8 mouse cellular contexts compared by ENCODE assay signal in the genomic region with DNA sequence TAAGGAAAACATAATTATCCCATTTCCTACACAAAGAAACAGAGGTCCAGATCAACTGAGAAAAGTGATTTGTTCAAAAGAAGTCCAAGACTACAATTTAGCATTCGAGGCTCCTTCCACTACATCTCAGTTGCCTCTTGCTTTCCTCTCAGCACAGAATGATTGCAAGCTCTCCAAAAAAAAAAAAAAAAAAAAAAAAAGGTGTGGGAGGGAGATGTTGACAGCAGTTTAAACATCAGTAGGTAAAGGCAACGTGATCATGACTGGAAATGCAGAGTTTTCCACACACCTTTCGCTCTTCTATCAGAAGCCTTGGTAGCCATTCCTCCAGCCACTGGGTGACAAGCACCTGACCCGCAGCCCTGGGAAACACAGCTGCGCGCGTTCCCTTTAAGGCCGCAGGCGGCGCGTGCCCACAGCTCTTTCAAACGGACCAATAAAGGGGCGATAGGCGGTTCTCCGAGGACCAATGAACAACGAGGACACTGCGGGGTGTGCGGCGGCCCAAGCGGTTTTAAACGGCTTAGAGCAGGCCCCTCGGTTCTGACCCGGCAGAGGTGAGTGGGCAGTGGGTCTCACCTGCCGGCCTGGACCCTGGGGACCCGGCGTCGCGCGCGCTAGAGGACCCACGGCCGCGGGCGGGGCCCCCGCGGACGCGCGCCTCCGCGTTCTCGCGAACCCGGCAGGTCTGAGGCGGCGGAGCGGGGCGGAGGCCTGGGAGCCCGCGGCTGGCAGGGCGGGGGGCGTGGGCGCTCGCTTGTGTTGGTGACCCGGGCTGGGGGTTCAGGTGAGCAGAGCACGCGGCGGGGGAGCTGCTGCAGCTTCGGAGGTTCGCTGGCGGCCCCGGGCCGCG. TPM values are rescaled to one million over a fixed set of nuclear protein-coding genes. Genes with fewer than 3 reads are reported as not detected.
A peak's percentile ranks its signal among the peaks of the same experiment; 100 is the strongest.
DNase-seq lines count a peak whose midpoint lies in the region; ATAC-seq lines count a peak whose summit lies in the region.

A gene (plus strand): TSS at position 469 of the 853 bp plus-strand sequence.

- DNase-seq in adipocyte (ENCODE audit: low spot score): peak; percentile 96
- DNase-seq in embryo, embryonic 10 days (ENCODE audit: low spot score): peak; percentile 98
- DNase-seq in gastrocnemius, postnatal 10 days: peak; percentile 87
- DNase-seq in induced T-regulatory cell, adult 2 months (ENCODE audit: low read depth): peak; percentile 94
- DNase-seq in left cerebral cortex, adult 9 months (ENCODE audit: low spot score in 2 of 2): peak; percentile 81 to 94
- peak; percentile 93 for DNase-seq in right cerebral cortex, postnatal 14 days
- DNase-seq in urinary bladder, postnatal 36 days (ENCODE audit: low spot score in 2 of 2): peak; percentile 85 to 91

- ATAC-seq in megakaryocyte progenitor cell, adult 5-6 weeks (replicated peaks; ENCODE audit: poor library complexity): peak; percentile 100

RNA-seq across cellular contexts. Expression of the gene that starts here (rescaled TPM):
- 10 to 100 TPM; 41.5 to 48.1 TPM for total RNA-seq in gastrocnemius, postnatal 10 days (2021)
- 77.0 and 79.1 TPM in 2 replicates for total RNA-seq in megakaryocyte progenitor cell, adult 5-6 weeks (2015)
- 94.5 and 102 TPM in 2 replicates for total RNA-seq in megakaryocyte progenitor cell, adult 5-6 weeks (2017)

Comparison
In these comparisons a context has a peak if more than half of its experiments do, and no peak if none do; other contexts are left out.
1. Peak in every context shown above with its lines: DNase-seq and ATAC-seq.